Mouse (Mus musculus): ENCODE measurements around the gene Defb13.
"Not testable (repeated sequence)": the region's sequence is repeated elsewhere in the genome, so short reads cannot be mapped to it uniquely, and the experiment has no call there.

Defb13 gene

GRCm38 (mm10) chr8:21946462-21946861 lies at the start of gene Defb13:
Gene Defb13, plus strand, starts transcription at chr8:21946762.
- DNase-seq (ENCODE audit: low read depth, low spot score), result no peak

- not testable (repeated sequence) for DNase-seq (ENCODE audit: low read depth, low spot score)
Measured at GRCm38 (mm10) chr8:21906290-21906689, 40.3 kb upstream of the Defb13 start, which contains the start of gene Defb11. Gene Defb11, minus strand, starts transcription at chr8:21906412.

- DNase-seq (ENCODE audit: low read depth, low spot score), result no peak
Measured at GRCm38 (mm10) chr8:21911931-21912330, 34.6 kb upstream of the Defb13 start.

GRCm38 (mm10) chr8:21912554-21912953 lies 34.0 kb upstream of the Defb13 start:
- DNase-seq (ENCODE audit: low read depth, low spot score), result no peak

GRCm38 (mm10) chr8:21915625-21916024 lies 30.9 kb upstream of the Defb13 start:
- DNase-seq (ENCODE audit: low read depth, low spot score), result no peak

GRCm38 (mm10) chr8:21930754-21931153 lies 15.8 kb upstream of the Defb13 start:
- DNase-seq (ENCODE audit: low read depth, low spot score), result not testable (repeated sequence)

- DNase-seq (ENCODE audit: low read depth, low spot score), result no peak
Measured at GRCm38 (mm10) chr8:21932610-21933009, 14.0 kb upstream of the Defb13 start, which contains the start of gene Defb15. Gene Defb15, minus strand, starts transcription at chr8:21932710.

- DNase-seq (ENCODE audit: low read depth, low spot score), result not testable (repeated sequence)
Measured at GRCm38 (mm10) chr8:21938052-21938451, 8.5 kb upstream of the Defb13 start, which contains the start of gene Defb35. Gene Defb35, plus strand, starts transcription at chr8:21938352.

GRCm38 (mm10) chr8:21947311-21948017 lies 902 bp downstream of the Defb13 start:
- DNase-seq (ENCODE audit: low read depth, low spot score), result no peak

GRCm38 (mm10) chr8:21955321-21955720 lies 8.8 kb downstream of the Defb13 start:
- DNase-seq (ENCODE audit: low read depth, low spot score), result no peak

- no peak for DNase-seq (ENCODE audit: low read depth, low spot score)
Measured at GRCm38 (mm10) chr8:21956336-21956735, 9.8 kb downstream of the Defb13 start.

- DNase-seq (ENCODE audit: low read depth, low spot score), result no peak
Measured at GRCm38 (mm10) chr8:21958414-21958813, 11.9 kb downstream of the Defb13 start, which contains the start of gene Fam90a1a. Gene Fam90a1a, plus strand, starts transcription at chr8:21958714.

GRCm38 (mm10) chr8:21966646-21967045 lies 20.1 kb downstream of the Defb13 start:
- no peak for DNase-seq (ENCODE audit: low read depth, low spot score)

GRCm38 (mm10) chr8:21969475-21969874 lies 22.9 kb downstream of the Defb13 start, which contains the start of gene Ccdc70:
Gene Ccdc70, plus strand, starts transcription at chr8:21969775.
- no peak for DNase-seq (ENCODE audit: low read depth, low spot score)

- no peak for DNase-seq (ENCODE audit: low read depth, low spot score)
Measured at GRCm38 (mm10) chr8:21978193-21978592, 31.6 kb downstream of the Defb13 start.

- DNase-seq (ENCODE audit: low read depth, low spot score), result no peak
Measured at GRCm38 (mm10) chr8:21981664-21982337, 35.2 kb downstream of the Defb13 start.

GRCm38 (mm10) chr8:21992184-21992583 lies 45.6 kb downstream of the Defb13 start:
- no peak for DNase-seq (ENCODE audit: low read depth, low spot score)

- DNase-seq (ENCODE audit: low read depth, low spot score), result no peak
Measured at GRCm38 (mm10) chr8:21995181-21995580, 48.6 kb downstream of the Defb13 start.

Measured in WW6 (cell line).